Mouse (Mus musculus): ENCODE results near the gene Nphs1. TPM values are rescaled to one million over a fixed set of nuclear protein-coding genes. Genes with fewer than 3 reads are reported as not detected.

Gene Nphs1
- not detected for total RNA-seq (2021)
- long read RNA-seq, experiment 1, result 0 reads
- long read RNA-seq, experiment 2, result 0 reads

- no peak for DNase-seq (ENCODE audit: low spot score in 2 of 2)
These were observed at the start of gene Nphs1, which contains the start of gene Kirrel2 for GRCm38 (mm10) chr7:30457629-30458330. TSS of gene Nphs1 (plus strand) at chr7:30458315. TSS of gene Kirrel2 (minus strand) at chr7:30457690.

GRCm38 (mm10) chr7:30408639-30409038, 49.5 kb upstream of the Nphs1 start:
- DNase-seq (ENCODE audit: low spot score in 2 of 2), result no peak

GRCm38 (mm10) chr7:30409789-30410188, 48.3 kb upstream of the Nphs1 start:
- DNase-seq (ENCODE audit: low spot score in 2 of 2), result no peak

- no peak for DNase-seq (ENCODE audit: low spot score in 2 of 2)
These were observed 47.1 kb upstream of the Nphs1 start for GRCm38 (mm10) chr7:30411023-30411422.

GRCm38 (mm10) chr7:30412735-30413147, 45.4 kb upstream of the Nphs1 start:
- DNase-seq (ENCODE audit: low spot score in 2 of 2), result no peak

GRCm38 (mm10) chr7:30413596-30413995, 44.5 kb upstream of the Nphs1 start, which contains the start of gene Tyrobp:
TSS of gene Tyrobp (plus strand) at chr7:30413760.
- no peak for DNase-seq (ENCODE audit: low spot score in 2 of 2)

- no peak for DNase-seq (ENCODE audit: low spot score in 2 of 2)
These were observed 40.3 kb upstream of the Nphs1 start for GRCm38 (mm10) chr7:30417856-30418255.

- DNase-seq (ENCODE audit: low spot score in 2 of 2), result no peak
These were observed 38.3 kb upstream of the Nphs1 start, which contains the start of gene Hcst for GRCm38 (mm10) chr7:30419561-30420499. TSS of gene Hcst (minus strand) at chr7:30419854.

- DNase-seq (ENCODE audit: low spot score in 2 of 2), result no peak
These were observed 37.4 kb upstream of the Nphs1 start for GRCm38 (mm10) chr7:30420673-30421072.

- peak; percentile 73 to 77 for DNase-seq (ENCODE audit: low spot score in 2 of 2)
These were observed 36.8 kb upstream of the Nphs1 start, which contains the start of gene Nfkbid for GRCm38 (mm10) chr7:30421175-30421889. TSS of gene Nfkbid (plus strand) at chr7:30421732.

- DNase-seq (ENCODE audit: low spot score in 2 of 2), result peak; percentile 83 to 84
These were observed 36.2 kb upstream of the Nphs1 start for GRCm38 (mm10) chr7:30421890-30422435.

- DNase-seq (ENCODE audit: low spot score in 2 of 2), result no peak
These were observed 35.6 kb upstream of the Nphs1 start for GRCm38 (mm10) chr7:30422560-30422959.

GRCm38 (mm10) chr7:30423071-30423641, 35.0 kb upstream of the Nphs1 start:
- no peak for DNase-seq (ENCODE audit: low spot score in 2 of 2)

GRCm38 (mm10) chr7:30429327-30429726, 28.8 kb upstream of the Nphs1 start:
- no peak for DNase-seq (ENCODE audit: low spot score in 2 of 2)

GRCm38 (mm10) chr7:30430191-30430590, 27.9 kb upstream of the Nphs1 start:
- DNase-seq (ENCODE audit: low spot score in 2 of 2), result no peak

GRCm38 (mm10) chr7:30431793-30432192, 26.3 kb upstream of the Nphs1 start:
- DNase-seq (ENCODE audit: low spot score in 2 of 2), result peak; percentile 46 to 54

GRCm38 (mm10) chr7:30434238-30434637, 23.9 kb upstream of the Nphs1 start:
- peak; percentile 54 to 56 for DNase-seq (ENCODE audit: low spot score in 2 of 2)

GRCm38 (mm10) chr7:30434701-30435100, 23.4 kb upstream of the Nphs1 start:
- DNase-seq (ENCODE audit: low spot score in 2 of 2), result no peak

- no peak for DNase-seq (ENCODE audit: low spot score in 2 of 2)
These were observed 23.0 kb upstream of the Nphs1 start for GRCm38 (mm10) chr7:30435156-30435555.

GRCm38 (mm10) chr7:30436879-30437278, 21.2 kb upstream of the Nphs1 start:
- no peak for DNase-seq (ENCODE audit: low spot score in 2 of 2)
